Comparison of ENCODE assay signal across 8 mouse cellular contexts in genomic region chr10:91123828-91124822, GRCm38 (mm10). TPM values are rescaled to one million over a fixed set of nuclear protein-coding genes. Genes with fewer than 3 reads are reported as not detected.
DNase-seq lines count a peak whose midpoint lies in the region; ATAC-seq and TF ChIP-seq lines count a peak whose summit lies in the region.

Slc25a3 (minus strand) TSS chr10:91124059.

- DNase-seq in G1E (ENCODE audit: low spot score): peak; percentile 83
- peak; percentile 98 to 99 for DNase-seq in cerebellum, adult 18-20 months
- peak; percentile 97 to 98 for DNase-seq in heart, postnatal 36 days
- DNase-seq in layer of hippocampus, adult 2 months (ENCODE audit: low spot score in 2 of 2): peak; percentile 99
- DNase-seq in lung, embryonic 14.5 days: peak; percentile 99
- DNase-seq in thymus, adult 2 months: peak; percentile 97

- peak within 1 kb of the TSS; percentile 85 for H3K4me2 ChIP-seq in forebrain, embryonic 16.5 days (ENCODE audit: low read length)
- peak within 1 kb of the TSS; percentile 84 for H3K4me2 ChIP-seq in lung, embryonic 14.5 days

- peak; percentile 100 for TF ChIP-seq POLR2A in olfactory bulb, adult 2 months (IDR thresholded peaks at IDR 0.05; ENCODE audit: insufficient read depth, low read depth, low read length)
- TF ChIP-seq POLR2A in thymus, adult 2 months (IDR thresholded peaks at IDR 0.05; ENCODE audit: control insufficient read depth, extremely low read depth, insufficient read depth, low read length, poor library complexity): peak; percentile 99

- peaks cover 34% of the 10 kb centered on the region for H3K36me3 ChIP-seq in G1E (replicated peaks)
- peaks cover 12% of the 10 kb centered on the region for H3K36me3 ChIP-seq in forebrain, embryonic 16.5 days (ENCODE audit: control insufficient read depth, insufficient read depth)
- peaks cover 30% of the 10 kb centered on the region for H3K36me3 ChIP-seq in lung, embryonic 14.5 days (ENCODE audit: insufficient read depth)
- peaks cover 15% of the 10 kb centered on the region for H3K36me3 ChIP-seq in thymus, adult 2 months (ENCODE audit: control insufficient read depth, insufficient read depth, low read length)

- peaks cover 41% of the 10 kb centered on the region for H3K4me1 ChIP-seq in G1E (ENCODE audit: insufficient read depth, low read depth, low read length)
- H3K4me1 ChIP-seq in forebrain, embryonic 16.5 days (replicated peaks; ENCODE audit: control insufficient read depth, insufficient read depth, low read length): peaks cover 14% of the 10 kb centered on the region
- peaks cover 9% of the 10 kb centered on the region; the same call in 1 of the 2 replicates for H3K4me1 ChIP-seq in lung, embryonic 14.5 days (ENCODE audit: insufficient read depth)
- H3K4me1 ChIP-seq in olfactory bulb, adult 2 months (ENCODE audit: control insufficient read depth, insufficient read depth, low read length): peaks cover 2% of the 10 kb centered on the region
- peaks cover 2% of the 10 kb centered on the region; the same call in 1 of the 2 replicates for H3K4me1 ChIP-seq in thymus, adult 2 months (replicated peaks; ENCODE audit: control insufficient read depth, insufficient read depth, low read length)

- H3K27ac ChIP-seq in forebrain, embryonic 16.5 days (ENCODE audit: low read length): peak within 1 kb of the TSS; percentile 86
- H3K27ac ChIP-seq in layer of hippocampus, adult 2 months: peak within 1 kb of the TSS; percentile 100
- H3K27ac ChIP-seq in lung, embryonic 14.5 days (ENCODE audit: low read depth): peak within 1 kb of the TSS; percentile 94
- H3K27ac ChIP-seq in olfactory bulb, adult 2 months (ENCODE audit: insufficient read depth, low read depth, low read length): peak within 1 kb of the TSS; percentile 93
- peak within 1 kb of the TSS; percentile 56 for H3K27ac ChIP-seq in thymus, adult 2 months (ENCODE audit: control insufficient read depth, insufficient read depth, low read length)

- TF ChIP-seq CTCF in G1E (IDR thresholded peaks at IDR 0.05; ENCODE audit: low read depth, low read length): no peak
- no peak for TF ChIP-seq CTCF in layer of hippocampus, adult 2 months (conservative IDR thresholded peaks at IDR 0.05)
- no peak for TF ChIP-seq CTCF in lung, embryonic 14.5 days (IDR thresholded peaks at IDR 0.05; ENCODE audit: low read depth)
- no peak for TF ChIP-seq CTCF in olfactory bulb, adult 2 months (IDR thresholded peaks at IDR 0.05; ENCODE audit: insufficient read depth, low read depth, low read length)
- 0 out of 2 replicates have a peak, but pooled peaks have one; percentile 24 for TF ChIP-seq CTCF in thymus, adult 2 months (IDR thresholded peaks at IDR 0.05; ENCODE audit: borderline replicate concordance, control insufficient read depth, extremely low read depth, insufficient read depth, low read length, poor library complexity)

- H3K9ac ChIP-seq in forebrain, embryonic 16.5 days (replicated peaks; ENCODE audit: low read depth, low read length): peak within 1 kb of the TSS; percentile 80
- H3K9ac ChIP-seq in lung, embryonic 14.5 days: peak within 1 kb of the TSS; percentile 92

- H3K4me3 ChIP-seq in G1E (ENCODE audit: low read depth, low read length): peak within 1 kb of the TSS; percentile 88
- peak within 1 kb of the TSS; percentile 65 for H3K4me3 ChIP-seq in forebrain, embryonic 16.5 days (replicated peaks; ENCODE audit: low read length)
- H3K4me3 ChIP-seq in layer of hippocampus, adult 2 months: peak within 1 kb of the TSS; percentile 95
- peak within 1 kb of the TSS; percentile 99 for H3K4me3 ChIP-seq in lung, embryonic 14.5 days (ENCODE audit: low read depth, low read length)
- H3K4me3 ChIP-seq in olfactory bulb, adult 2 months (ENCODE audit: insufficient read depth, low read depth, low read length): peak within 1 kb of the TSS; percentile 94
- peak within 1 kb of the TSS; percentile 59 for H3K4me3 ChIP-seq in thymus, adult 2 months (ENCODE audit: control insufficient read depth, insufficient read depth, low read length)

- intact Hi-C loops in heart, postnatal 36 days (cut with DNase I): loop anchor here (2.0 kb wide), 2 partner anchors 15 to 41 kb away; partner anchors contain the start of genes Apaf1 and Ikbip

- WGBS in forebrain, embryonic 16.5 days: 14% methylated on average over 59 of the region's 59 CpGs
- WGBS in lung, embryonic 14.5 days: 11% methylated on average over 59 of the region's 59 CpGs
- WGBS in olfactory bulb, adult 2 months: 10% methylated on average over 59 of the region's 59 CpGs
- 13% methylated on average over 59 of the region's 59 CpGs for WGBS in thymus, adult 2 months

- H3K27me3 ChIP-seq in G1E (ENCODE audit: insufficient read depth, low read length): no peaks in the 10 kb centered on the region
- H3K27me3 ChIP-seq in forebrain, embryonic 16.5 days (replicated peaks; ENCODE audit: control insufficient read depth, insufficient read depth, low read length): no peaks in the 10 kb centered on the region
- no peaks in the 10 kb centered on the region for H3K27me3 ChIP-seq in lung, embryonic 14.5 days (ENCODE audit: insufficient read depth, low read length)
- no peaks in the 10 kb centered on the region for H3K27me3 ChIP-seq in thymus, adult 2 months (ENCODE audit: control insufficient read depth, insufficient read depth, low read length)

- peak; percentile 99 for ATAC-seq in G1E (ENCODE audit: extremely low read depth, insufficient number of reproducible peaks, low FRiP score, poor library complexity, severe bottlenecking)
- ATAC-seq in forebrain, embryonic 16.5 days: peak; percentile 100
- ATAC-seq in lung, embryonic 14.5 days (ENCODE audit: insufficient read depth): peak; percentile 99

- H3K9me3 ChIP-seq in G1E (replicated peaks): no peaks in the 10 kb centered on the region
- H3K9me3 ChIP-seq in forebrain, embryonic 16.5 days (ENCODE audit: control insufficient read depth, low read length): no peaks in the 10 kb centered on the region
- no peaks in the 10 kb centered on the region for H3K9me3 ChIP-seq in lung, embryonic 14.5 days (ENCODE audit: low read depth, low read length)

RNA-seq across cellular contexts. Expression of gene Slc25a3, which starts in this region (rescaled TPM):
- total RNA-seq in G1E (2014; fragmentation: Nextera tagmentation): 375 and 407 TPM in 2 replicates
- total RNA-seq in G1E (2017): 297 and 310 TPM in 2 replicates
- polyA plus RNA-seq in G1E (2012): 508 and 619 TPM in 2 replicates
- 482 and 491 TPM in 2 replicates for polyA plus RNA-seq in forebrain, embryonic 16.5 days (2015; fragmentation: Nextera tagmentation; extraction: Ambion mirVana)
- 1,000 to 10,000 TPM; 2,503 to 2,587 TPM for total RNA-seq in heart, postnatal 36 days (2021)
- 100 to 1,000 TPM; 485 to 491 TPM for total RNA-seq in layer of hippocampus, adult 2 months (2021)
- polyA plus RNA-seq in lung, embryonic 14.5 days (2014; fragmentation: Nextera tagmentation; extraction: Ambion mirVana): 470 and 474 TPM in 2 replicates
- 264 TPM in 1 of 2 replicates, not detected in the other for polyA plus RNA-seq in olfactory bulb, adult 2 months (2012; ENCODE audit: insufficient read depth, insufficient read length, low replicate concordance, missing spikeins)
- polyA plus RNA-seq in thymus, adult 2 months (2012; rRNA removed): 257 and 307 TPM in 2 replicates

Comparison
In these comparisons a context has a peak if more than half of its experiments do, and no peak if none do; other contexts are left out.
1. Peak in every context shown above with its lines: DNase-seq, ATAC-seq, H3K4me3 ChIP-seq and H3K27ac ChIP-seq.
2. RNA of gene Slc25a3 (total RNA-seq): 2,503 to 2,587 TPM in heart, postnatal 36 days; 485 to 491 TPM in layer of hippocampus, adult 2 months and 297 to 407 TPM in G1E; every median in the first group is over 4 times any median in the second.